Mouse (Mus musculus): ENCODE data around the gene March10.

March10 gene

DNA sequence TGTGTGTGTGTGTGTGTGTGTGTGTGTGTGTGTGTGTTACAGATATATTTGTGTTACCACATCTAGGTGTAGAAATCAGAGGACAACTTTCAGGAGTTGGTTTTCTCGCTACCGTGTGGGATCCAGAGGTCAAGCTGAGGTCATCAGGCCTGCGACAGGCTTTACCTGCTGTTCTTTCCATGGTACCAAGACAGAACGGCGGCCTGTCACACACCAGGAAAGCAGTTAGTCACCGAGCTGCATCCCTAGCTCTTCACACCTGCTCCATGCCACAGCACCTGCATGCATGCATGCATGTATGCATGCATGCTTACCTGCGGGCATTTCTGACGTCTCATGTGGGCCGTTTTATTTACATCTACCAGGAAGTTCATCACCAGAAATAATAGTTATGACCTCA lies 9.0 kb upstream of the March10 start:
- no peak for DNase-seq

GRCm38 (mm10) chr11:105464430-105464967 lies 8.0 kb upstream of the March10 start:
- no peak for DNase-seq

DNA sequence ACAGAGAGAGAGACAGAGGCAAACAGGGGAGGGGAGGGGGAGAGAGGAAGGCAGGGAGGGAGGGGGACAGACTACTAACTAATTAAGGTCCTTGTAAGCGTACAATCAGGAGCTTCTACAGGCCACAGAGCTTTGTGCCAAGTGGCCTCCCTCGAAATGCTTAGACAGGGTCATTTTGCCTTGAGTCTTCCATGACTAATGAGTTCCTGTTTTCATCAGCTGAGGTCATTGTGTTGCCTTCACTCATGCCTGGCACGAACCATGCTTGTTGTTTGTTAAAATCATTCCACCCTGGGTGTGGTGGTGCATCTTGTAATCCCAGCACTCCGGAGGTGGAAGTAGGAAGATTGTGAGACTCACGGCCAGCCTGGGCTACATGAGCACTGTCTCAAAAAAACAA lies 3.4 kb upstream of the March10 start:
- no peak for DNase-seq

- no peak for DNase-seq
Measured at GRCm38 (mm10) chr11:105457041-105457440, 506 bp upstream of the March10 start.

- no peak for DNase-seq
Measured at GRCm38 (mm10) chr11:105455118-105455517, 1.4 kb downstream of the March10 start.

DNA sequence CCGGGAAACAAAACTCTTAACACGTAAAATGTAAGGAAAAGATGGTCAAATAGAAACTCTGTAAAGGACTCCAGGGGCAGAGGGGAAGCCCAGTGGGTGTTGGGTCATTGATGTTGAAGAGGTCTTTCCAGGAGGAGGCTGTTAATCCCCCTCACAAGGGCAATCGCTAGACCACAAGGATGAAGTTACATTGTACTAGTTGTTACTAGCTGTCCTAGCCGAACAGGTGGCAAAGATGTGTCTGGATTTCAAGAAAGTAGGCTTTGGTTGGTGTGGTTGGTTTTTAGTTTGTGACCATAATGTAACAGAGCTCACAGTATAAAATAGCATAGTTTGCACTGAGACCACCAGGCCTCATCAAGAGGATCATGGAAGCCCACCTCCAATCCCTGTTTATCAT lies 3.5 kb downstream of the March10 start:
- no peak for DNase-seq

DNA sequence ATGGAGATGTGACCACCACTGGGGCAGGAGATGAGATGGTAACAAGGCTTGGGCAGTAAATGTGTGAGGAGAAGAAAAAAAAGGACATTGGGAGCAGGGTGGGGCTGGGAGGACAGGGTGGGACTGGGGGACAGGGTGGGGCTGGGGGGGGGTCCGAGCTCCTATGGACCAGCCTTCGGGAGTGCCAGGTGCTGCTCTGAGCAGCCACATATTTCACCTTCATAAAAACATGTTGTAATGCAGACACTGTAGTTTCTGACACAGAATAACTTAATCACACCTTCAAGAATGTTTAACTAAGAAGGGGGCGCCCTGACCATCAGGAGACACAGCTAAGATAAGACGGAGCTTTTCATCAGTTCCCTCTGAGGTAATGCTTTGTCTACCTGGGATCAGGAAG lies 4.0 kb downstream of the March10 start:
- DNase-seq, result no peak

DNA sequence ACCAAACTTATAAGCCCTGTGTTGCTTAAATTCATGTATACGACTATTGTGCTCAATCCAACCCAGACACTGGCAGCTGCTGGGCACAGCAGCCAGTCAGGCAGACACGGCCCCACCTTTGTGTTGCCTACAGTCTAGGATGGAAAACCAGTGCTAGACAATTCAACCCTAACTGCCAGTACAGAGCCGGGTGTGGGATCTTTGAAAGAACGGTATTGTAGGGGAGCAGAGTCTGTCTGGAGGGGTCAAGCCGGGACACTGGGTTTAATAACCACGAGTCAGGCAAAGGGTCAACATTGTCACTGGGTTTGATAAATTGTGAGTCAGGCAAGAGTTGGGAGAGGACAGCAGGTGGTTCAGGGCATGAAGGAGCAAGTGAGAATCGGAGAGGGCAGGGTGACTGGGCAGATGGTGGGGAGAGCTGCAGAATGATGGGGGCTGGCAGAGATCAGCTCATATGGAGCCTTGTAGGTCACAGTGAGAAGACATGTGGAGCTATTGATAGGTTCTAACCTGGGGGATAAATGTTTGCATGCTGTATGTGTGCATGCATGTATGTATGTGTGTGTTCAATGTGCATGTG lies 4.9 kb downstream of the March10 start:
- DNase-seq, result no peak

- DNase-seq, result no peak
Measured at GRCm38 (mm10) chr11:105449581-105450315, 6.8 kb downstream of the March10 start.

GRCm38 (mm10) chr11:105447661-105448060 lies 8.9 kb downstream of the March10 start:
- DNase-seq, result no peak

- no peak for DNase-seq
Measured at GRCm38 (mm10) chr11:105446221-105446620, 10.3 kb downstream of the March10 start.

DNA sequence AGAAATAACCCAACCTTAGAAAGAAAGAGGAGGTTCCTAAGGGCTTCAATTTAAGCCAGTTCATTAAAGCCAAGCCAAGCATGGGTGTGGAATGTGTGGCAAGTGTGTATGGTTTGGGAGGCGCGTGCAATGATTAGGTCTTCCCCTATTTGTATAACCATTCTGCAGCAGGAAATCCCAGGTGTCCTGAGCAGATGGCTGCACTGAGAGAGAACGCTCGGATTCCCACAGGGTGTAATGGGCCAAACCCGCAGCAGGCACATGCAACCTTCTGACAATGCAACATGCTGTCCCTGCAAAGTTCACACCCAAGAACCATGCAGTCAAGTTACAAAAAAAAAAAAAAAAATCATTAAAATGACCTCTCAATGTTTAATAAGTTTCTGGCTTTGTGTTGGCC lies 10.8 kb downstream of the March10 start:
- peak; percentile 18 to 23 for DNase-seq

GRCm38 (mm10) chr11:105444929-105445328 lies 11.6 kb downstream of the March10 start:
- DNase-seq, result no peak

DNA sequence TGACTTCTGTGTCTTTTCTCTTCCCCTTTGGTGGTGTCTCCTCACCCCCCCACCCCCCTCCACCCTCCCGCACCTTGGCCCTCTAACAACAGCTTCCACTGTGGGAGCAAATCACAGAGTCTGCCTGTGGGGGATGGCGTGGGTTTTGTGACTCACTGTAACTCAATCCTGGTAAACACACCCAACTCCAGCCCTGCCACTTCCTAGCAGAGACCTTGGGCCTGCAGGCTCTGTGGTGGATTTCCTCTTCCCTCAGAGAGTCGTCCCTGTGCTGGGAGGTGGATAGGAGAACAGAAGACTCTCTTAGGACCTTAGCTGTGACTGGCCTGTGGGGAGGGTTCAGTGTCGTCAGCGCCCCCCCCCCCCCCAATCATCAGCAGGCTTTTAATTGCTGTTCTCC lies 13.0 kb downstream of the March10 start:
- no peak for DNase-seq

DNA sequence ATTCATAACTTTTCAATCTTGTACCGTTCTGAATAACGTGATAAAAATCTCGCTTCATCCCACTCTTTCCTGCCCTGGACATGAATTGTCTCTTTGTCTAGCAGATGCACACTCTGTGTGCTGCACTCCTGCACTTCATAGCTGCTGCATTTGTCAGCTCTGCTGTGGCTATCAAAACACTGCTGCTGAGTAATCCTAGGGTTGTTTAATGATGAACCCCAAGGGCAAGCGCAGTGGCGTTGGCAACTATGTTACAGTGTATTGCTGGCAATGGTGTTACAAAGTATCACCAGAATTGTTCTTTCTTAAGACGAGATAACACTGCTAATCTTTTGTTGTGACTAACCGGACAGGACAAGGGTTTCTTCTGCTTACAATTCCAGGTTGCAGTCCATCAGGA lies 16.7 kb downstream of the March10 start:
- no peak for DNase-seq

GRCm38 (mm10) chr11:105438907-105439306 lies 17.6 kb downstream of the March10 start:
- no peak for DNase-seq

DNA sequence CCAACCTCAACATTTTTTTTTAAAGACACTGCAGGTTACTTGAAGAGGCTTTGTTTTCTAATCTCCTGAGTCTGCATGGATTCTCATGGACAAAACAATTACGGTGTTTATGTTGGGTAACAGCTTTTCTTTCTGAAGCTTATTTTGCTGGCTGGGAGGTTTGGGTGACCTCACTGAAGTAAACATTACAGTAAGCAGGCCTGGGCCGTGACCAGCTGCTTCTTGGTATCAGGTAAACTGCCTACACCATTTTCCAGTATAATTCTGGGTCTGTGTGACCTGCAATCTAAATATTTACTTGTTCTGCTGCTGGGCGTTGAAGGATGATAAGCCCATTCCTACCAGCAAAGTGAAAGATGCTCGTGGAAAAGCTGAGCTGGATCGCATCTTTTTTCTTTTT lies 30.1 kb downstream of the March10 start:
- no peak for DNase-seq

DNA sequence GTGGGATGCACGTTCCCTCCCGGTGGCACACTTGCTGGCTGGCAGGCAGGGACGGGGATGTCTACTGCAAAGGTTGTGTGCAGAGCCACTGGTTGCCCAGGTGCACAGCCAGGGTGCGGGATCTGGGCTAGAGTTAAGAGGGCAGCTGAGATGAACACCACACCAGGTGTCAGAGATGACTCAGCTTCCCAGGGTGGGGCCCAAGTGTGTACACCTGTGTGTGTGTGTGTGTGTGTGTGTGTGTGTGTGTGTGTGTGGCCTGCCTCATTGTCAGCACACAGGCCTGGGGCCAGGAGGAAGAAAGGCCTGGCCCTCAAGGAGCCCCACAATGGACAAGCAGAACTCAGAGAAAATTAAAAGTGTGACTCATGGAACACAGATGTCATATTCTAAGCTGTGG lies 31.9 kb downstream of the March10 start:
- no peak for DNase-seq

GRCm38 (mm10) chr11:105420671-105421450 lies 35.7 kb downstream of the March10 start:
- no peak for DNase-seq

DNA sequence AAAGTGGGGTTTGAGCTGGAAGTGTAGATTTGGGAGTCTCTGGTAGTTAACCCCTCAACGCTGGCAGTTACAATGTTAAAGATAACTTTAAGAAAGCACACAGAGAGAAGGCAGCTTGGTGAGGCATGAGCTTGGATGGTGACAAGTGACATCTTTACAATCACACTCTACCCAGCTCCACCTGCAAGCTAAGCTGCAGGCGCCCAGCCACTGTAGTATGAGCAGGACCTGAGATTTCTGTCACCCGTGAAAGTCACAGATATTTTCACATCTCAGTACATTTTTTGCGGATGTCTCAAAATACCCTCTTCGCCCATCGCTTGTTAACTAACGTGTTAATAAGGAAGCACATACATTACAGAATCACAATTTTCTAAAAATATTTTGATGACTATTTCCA lies 36.6 kb downstream of the March10 start:
- no peak for DNase-seq

DNA sequence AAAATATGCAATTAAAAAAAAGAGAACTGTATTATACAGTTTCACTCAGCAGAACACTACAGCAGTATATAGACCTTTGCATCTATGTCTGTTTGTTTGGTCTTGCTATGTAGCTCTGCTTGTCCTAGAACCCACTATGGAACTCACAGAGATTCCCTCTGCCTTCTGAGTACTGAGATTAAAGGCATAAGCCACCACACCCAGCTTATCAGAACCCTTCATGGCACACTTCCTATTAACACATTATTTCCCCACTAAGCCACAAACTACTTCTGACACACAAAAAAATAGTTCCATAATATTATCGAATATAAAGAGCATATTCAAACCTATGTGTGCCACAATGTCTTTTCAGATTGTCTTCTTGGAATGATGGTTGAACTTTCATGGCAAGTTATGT lies 42.5 kb downstream of the March10 start:
- DNase-seq, result no peak

DNA sequence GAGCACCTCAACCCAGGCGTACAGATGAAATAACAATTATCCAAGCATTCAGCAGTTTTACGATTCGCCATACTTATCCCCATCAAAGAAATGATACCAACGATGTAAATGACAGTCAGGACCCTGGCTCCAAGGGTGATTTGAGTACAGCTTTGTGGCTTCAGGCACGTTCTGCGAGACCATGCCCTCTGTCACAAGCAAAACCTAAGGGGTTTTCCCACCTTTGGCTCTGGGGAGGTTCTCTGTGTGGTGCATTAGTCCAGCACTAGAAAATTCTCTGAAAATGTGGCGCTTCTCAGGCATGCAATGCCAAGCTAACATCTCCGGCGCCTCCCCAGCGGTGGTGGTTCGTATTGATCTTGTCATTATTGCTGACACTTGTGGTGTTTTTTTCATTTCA lies 47.1 kb downstream of the March10 start:
- DNase-seq, result no peak

GRCm38 (mm10) chr11:105407846-105408441 lies 48.6 kb downstream of the March10 start:
- DNase-seq, result no peak
